Mouse (Mus musculus) hindlimb bud, embryonic 11.5 days (tissue): ENCODE data around the gene Farsb.

Experiments
- DNase-seq: peaks from one replicate; pipeline ENCODE4 v3.0.0-alpha.2; 2012; ENCODE audit warnings: low read depth, low spot score; ENCODE audit errors: extremely low spot score

The Farsb gene

GRCm38 (mm10) chr1:78484361-78484760, 4.3 kb downstream of the Farsb start:
- DNase-seq: no peak

GRCm38 (mm10) chr1:78483430-78483829, 5.3 kb downstream of the Farsb start:
- no peak for DNase-seq

GRCm38 (mm10) chr1:78472441-78472840, 16.3 kb downstream of the Farsb start:
- no peak for DNase-seq

- no peak for DNase-seq
These were observed 34.0 kb downstream of the Farsb start for GRCm38 (mm10) chr1:78454659-78455058.

GRCm38 (mm10) chr1:78453886-78454285, 34.8 kb downstream of the Farsb start:
- no peak for DNase-seq

- DNase-seq: no peak
These were observed 36.2 kb downstream of the Farsb start for GRCm38 (mm10) chr1:78452544-78452943.

- DNase-seq: no peak
These were observed 37.4 kb downstream of the Farsb start for GRCm38 (mm10) chr1:78451070-78451854.

GRCm38 (mm10) chr1:78448091-78448490, 40.6 kb downstream of the Farsb start:
- DNase-seq: no peak

- DNase-seq: no peak
These were observed 42.0 kb downstream of the Farsb start for GRCm38 (mm10) chr1:78446742-78447141.

- DNase-seq: no peak
These were observed 42.5 kb downstream of the Farsb start for GRCm38 (mm10) chr1:78446232-78446631.

GRCm38 (mm10) chr1:78443056-78443455, 45.6 kb downstream of the Farsb start:
- DNase-seq: no peak

- DNase-seq: no peak
These were observed 48.0 kb downstream of the Farsb start for GRCm38 (mm10) chr1:78440716-78441115.

GRCm38 (mm10) chr1:78437150-78437549, 51.5 kb downstream of the Farsb start:
- DNase-seq: no peak

GRCm38 (mm10) chr1:78436445-78436844, 52.3 kb downstream of the Farsb start:
- no peak for DNase-seq

- DNase-seq: no peak
These were observed 52.7 kb downstream of the Farsb start for GRCm38 (mm10) chr1:78435967-78436366.

GRCm38 (mm10) chr1:78433472-78433871, 55.2 kb downstream of the Farsb start:
- no peak for DNase-seq

- no peak for DNase-seq
These were observed 59.8 kb downstream of the Farsb start for GRCm38 (mm10) chr1:78428851-78429250.

- no peak for DNase-seq
These were observed 61.9 kb downstream of the Farsb start for GRCm38 (mm10) chr1:78426841-78427240.

GRCm38 (mm10) chr1:78425793-78426700, 62.6 kb downstream of the Farsb start:
- DNase-seq: no peak

- no peak for DNase-seq
These were observed 63.4 kb downstream of the Farsb start for GRCm38 (mm10) chr1:78425309-78425708.

GRCm38 (mm10) chr1:78424848-78425247, 63.8 kb downstream of the Farsb start:
- no peak for DNase-seq

GRCm38 (mm10) chr1:78422576-78422975, 66.1 kb downstream of the Farsb start:
- DNase-seq: no peak
